Mouse (Mus musculus): ENCODE data around the gene 6430531B16Rik.

DNA sequence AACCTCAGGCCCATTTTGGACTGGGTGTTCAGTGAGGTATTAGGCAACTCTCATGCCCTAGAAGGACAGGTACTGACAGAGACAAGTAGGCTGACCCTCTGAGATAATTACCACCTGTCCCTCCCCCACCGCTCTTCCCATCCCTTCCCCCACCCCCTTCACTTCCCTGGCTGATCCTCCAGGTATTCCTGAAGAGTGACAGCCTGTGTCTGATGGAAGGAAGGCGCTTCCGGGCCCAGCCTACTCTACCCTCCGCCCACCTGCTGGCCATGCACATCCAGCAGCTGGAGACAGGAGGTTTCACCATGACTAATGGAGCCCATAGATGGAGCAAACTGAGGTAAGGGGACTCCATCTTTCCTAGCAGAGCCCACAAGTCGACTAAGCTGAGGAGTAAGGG is 40.7 kb downstream of the 6430531B16Rik start:
- no peak for TF ChIP-seq CTCF (IDR thresholded peaks at IDR 0.05; ENCODE audit: control insufficient read depth, insufficient read depth, insufficient replicate concordance, low read depth, low read length)
- no peak for TF ChIP-seq POLR2A (IDR thresholded peaks at IDR 0.05; ENCODE audit: control insufficient read depth, low read depth, low read length)
